Mouse (Mus musculus) layer of hippocampus, postnatal 10 days (tissue): Measurements from ENCODE around the gene Col13a1. TPM values are rescaled to one million over a fixed set of nuclear protein-coding genes. Genes with fewer than 3 reads are reported as not detected.

Source experiments
- DNase-seq, 2 experiments: peaks; one replicate each; pipeline ENCODE4 v3.0.0; 2021; ENCODE audit warnings: low spot score in 2 of 2
- total RNA-seq, 2 experiments: library from RNA; stranded (reverse); gene quantifications; 2 replicates each; pipeline ENCODE4 v1.2.3; 2021

Col13a1 gene
- total RNA-seq, 2 experiments from 2014 or later, result 2.5 to 2.7 TPM

DNA sequence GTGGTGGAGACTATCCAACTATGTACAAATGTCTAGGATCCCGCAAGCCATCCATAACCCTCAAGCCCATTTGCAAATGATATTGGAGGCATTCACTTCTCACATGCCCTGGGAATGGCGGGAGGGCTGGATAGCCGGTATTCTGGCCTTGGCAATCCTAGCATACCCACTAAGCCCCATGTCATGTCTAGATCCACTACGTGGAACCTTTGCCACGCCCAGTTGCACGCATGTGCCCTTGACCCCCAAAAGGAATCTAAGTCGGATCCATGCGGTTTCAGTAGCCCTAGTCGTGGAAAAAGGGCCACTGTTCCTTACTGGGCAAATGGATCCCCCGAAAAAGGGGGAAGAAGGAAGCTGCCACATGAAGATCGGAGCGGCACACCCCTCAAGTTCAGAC, 147.7 kb downstream of the Col13a1 start:
- DNase-seq, result no peak

DNA sequence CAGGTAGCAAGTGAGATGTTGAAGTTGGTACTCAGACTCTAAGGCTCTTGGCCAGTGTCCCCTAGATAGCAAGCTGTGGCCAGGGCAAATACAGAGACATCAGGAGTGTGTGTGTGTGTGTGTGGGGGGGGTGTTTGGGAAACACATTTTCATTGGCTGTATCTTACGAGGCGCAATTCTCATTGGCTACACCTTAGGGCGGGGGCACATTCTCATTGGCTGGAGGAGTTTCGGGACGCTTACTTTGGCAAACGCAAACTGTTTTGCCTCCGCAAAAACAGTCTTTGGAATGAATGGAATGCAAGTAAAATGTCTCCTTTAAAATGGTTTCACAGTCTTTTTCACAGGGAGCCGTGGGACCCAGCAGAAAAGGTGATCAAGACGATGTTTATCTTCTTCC, 148.1 kb downstream of the Col13a1 start:
- no peak for DNase-seq

DNA sequence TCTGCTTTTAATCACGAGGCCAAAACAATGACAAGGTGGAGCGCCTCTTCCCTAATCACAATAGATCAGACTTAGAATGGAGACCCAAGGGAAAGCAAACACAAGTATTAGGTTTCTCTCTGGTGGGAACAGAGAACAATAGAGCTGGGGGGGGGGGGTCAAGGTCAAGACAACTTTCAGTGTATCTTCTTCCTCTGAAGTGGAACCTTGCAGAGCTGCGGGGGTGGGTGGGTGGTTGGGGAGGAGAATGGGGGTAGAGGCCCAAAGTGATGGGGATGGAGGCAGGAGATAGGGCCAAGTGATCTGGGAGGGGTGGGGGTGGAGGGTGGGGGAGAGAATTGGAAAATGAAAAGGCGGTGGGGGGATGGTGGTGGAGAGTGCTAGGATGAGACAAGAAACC, 149.9 kb downstream of the Col13a1 start:
- no peak for DNase-seq

DNA sequence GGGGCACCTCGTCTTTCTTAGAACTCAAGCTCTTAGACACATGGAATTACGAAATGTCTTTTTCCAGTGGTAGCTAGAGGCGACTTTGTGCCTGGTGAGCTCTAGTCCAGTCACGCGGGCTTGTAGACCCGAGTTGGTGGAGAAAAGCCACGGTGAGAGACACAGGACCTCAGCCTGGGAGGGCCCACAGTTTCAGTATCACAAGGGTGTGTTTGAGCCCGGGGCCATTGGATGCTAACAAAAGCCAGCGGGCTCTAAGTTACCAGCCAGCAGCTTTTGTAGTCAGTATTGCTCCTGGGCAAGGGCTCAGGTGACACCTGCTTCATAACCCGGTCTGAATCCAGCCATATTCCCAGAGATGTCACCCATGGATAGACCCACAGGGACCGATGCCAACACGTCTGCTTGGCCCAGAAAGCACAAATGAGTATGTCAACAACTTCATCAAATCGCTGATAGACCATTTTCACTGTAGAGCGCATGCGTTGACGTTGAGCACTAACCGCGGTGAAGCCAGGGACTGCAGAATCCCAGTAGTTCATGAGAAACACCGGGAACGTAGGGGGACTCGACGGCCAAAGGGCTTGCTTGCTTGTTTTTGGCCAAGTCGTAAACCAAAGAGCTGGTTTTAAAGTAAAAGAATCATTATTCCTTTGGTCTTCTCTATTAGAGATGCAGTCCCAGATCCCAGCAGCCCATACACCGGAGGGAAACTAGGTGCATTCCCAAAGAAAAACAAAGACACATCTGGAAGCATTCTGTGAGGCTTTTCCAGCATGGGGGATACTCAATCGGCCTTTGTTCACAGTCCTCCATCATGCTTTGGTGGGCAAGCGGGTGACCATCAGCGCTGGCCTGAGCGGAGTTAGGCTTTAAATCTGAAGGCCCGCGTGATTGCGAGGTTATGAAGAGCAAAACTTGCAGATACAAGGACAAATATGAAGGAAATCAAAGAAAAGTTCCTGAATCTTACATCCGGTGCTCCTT, 150.7 kb downstream of the Col13a1 start:
- DNase-seq, result no peak

DNA sequence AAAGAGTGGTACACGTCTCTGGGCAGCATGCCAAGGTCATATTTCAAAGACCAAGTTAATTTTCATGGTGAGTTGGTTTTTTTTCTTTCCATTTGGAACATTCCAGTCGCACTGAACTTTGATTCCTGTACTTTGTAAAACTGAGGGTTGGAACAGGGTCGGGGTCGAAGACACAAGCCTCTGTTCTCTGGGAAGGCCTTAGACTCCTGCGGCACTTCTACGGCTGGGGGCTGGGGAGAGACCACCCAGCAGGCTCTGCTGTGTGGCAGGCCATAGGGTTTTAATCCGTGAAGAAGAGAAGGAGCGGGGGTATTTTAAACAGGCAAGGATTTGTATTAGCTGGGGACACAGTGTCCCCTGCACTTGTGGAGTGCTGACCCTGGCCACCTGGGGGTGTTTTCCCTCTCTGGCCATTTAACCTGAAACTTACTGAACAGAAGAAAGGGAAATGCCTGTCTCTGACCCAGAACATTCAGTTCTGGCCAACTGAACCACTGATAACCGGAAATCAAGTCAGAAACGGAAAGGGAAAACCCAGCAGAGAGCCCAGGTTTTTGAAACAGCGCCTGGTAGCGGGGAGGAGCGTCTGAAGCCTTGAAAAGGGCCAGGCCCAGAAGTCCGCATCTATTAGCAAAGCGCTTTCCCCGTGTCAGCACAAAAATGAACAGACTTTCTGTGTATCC, 152.0 kb downstream of the Col13a1 start:
- DNase-seq, result no peak

DNA sequence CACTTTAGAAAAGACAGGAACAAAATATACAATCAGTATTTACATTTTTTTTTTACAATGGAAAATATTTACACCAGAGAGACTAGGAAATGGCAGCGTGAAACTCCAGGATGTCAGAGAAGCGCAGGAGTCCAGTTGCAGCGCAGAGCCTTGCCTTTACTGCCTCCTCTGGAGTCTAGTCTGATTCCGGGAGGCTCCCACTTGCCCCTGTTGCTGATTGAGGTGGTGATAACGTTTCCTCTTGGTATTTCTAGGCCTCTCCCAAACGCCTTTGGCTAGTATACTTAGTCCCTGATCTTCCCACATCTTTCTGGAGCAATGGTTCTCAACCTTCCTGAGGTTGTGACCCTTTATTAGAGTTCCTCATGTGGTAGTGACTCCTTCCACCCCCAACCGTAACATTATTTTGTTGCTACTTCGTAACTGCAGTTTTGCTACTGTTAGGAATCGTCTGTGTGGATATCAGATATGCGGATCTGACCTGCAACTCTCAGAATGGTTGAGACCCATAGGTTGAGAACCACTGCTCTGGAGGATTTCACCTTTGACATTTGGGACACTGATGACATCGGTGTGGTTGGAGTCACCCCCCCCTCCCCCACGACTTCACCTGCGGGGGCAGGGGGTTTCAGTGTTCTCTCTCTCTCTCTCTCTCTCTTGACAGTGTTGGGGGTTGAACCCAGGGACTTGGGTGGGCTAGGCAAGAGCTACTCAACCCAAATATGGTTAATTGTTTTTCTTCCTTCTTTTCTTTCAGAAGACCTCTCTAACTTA, 152.7 kb downstream of the Col13a1 start:
- no peak for DNase-seq

DNA sequence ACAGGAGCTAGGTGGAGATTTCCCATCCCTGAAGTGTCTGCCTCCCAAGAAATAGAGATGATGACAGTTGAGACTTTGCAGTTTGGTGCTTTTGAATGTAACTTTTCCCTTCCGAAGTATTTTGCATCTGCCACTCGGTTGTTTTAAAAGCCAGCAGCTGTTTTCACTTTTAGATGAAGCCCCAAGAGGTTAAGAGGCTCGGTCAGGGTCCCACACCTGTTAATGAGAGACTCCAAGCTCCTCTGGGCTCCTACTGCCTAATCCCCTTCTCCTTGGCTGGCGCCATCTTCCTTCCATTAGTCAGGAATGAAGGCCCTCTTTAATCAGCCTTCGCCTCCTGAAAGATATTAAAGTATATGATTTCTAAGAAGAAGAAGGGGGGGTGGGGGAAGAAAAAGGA, 153.4 kb downstream of the Col13a1 start:
- DNase-seq, result no peak

DNA sequence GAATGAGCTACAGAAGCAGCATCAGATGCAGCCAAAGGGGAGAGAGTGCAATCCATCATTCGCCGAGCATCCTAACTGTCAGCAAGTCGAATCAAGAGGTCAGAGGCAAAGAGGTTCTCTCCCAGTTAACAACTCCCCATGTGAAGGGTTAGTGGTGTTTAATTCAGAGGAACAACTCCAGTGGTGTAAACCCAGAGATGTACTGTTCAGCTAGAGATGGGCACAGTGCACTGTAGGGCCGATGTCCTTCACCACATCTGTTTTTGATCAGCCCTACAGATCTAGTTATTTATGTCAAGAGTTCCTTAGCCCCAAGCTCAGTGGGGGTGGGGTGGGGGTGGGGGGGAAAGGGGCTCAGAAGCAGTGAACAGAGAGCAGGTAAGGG, 155.2 kb downstream of the Col13a1 start:
- no peak for DNase-seq

DNA sequence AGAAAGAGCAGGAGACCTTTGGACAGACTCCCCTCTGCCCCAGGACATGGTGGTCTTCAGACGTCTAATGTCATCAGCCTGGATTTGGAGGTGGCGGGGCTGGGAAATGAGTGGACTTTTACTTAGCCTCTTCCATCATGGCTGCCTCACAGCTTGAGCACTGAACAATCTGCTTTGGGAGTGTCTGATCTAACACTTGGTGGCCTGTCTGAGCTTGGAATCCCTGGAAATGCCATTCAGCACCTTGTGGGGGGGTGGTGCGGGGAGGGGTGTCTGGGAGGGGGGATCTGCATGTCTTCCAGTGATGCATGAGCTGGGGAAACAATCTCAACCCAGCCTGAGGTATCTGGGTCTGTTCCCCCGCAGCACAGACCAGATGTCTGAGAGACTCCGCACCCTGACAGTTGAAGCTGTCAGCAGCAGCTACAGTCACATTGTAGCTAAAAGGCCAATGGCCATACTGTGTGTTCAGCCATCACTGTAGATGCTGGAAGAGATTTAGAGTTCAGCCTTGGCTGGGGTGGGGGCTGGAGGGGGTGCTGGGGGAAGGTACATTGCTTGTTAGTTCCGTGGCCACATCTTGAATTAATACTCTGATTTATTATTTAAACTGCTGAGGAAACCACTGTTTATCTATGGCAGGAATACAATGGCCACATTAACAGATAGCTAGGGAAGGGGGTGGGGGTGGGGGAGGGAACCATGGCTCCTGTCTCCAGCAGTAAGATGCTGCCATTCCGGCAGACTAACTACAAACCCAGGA, 155.8 kb downstream of the Col13a1 start:
- no peak for DNase-seq

DNA sequence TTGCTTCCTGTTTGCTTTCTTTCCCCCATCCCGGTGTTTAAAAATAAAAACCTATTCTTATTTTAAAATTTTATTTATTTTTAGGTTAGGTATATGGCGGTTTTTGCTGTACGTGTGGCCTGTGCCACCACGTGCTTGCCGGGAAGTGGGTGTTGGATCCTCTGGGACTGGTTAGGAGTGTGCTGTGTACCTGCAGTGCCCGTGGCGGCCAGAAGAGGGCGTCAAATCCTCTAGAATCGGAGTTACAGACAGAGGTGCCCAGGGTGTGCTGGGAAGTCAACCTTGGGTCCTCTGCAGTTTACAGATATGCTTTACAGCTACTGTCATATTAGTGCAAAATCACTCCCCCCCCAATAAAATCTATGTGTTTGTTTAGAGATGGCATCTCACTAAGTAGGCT, 158.9 kb downstream of the Col13a1 start:
- DNase-seq, result no peak

DNA sequence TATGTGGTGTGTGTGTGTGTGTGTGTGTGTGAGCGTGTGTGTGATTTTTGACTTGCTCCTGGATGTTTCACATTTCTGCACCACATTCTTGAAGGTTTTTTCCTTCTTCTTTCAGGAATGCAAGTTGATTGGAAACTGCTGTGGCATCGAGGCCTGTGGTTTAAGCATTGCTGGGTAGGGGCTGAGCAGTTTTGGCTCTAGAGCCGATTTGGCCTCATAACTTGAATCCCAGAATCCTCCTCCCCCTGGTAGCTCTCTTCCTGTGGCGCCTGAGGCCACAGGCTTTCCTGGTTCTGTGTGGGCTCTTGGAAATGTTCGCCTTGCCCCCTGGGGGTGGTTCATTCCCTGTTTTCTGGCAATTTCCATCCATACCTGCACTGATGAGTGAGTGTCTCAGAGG, 166.9 kb downstream of the Col13a1 start:
- no peak for DNase-seq

DNA sequence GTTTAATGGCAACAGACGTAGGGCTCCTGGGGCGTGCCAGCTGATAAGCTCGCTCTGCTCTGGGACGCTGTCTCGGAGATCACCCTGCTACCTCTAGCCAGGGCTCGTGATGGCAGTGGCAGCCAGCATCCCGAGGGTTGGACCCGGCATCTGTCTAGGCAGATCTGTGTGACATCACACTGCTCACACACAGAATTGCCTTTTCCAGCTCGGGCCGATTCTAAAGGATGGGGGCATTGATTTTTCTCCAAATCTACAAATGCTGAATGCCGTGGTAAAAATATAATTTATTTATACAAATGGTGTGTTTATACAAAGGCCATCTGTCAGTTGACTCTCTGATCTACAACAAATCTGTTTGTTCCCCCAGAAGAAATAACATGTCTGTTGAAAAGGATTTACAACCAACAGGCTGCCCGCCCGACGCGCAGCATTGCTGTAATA, 180.8 kb downstream of the Col13a1 start:
- peak; percentile 18 to 54 for DNase-seq

DNA sequence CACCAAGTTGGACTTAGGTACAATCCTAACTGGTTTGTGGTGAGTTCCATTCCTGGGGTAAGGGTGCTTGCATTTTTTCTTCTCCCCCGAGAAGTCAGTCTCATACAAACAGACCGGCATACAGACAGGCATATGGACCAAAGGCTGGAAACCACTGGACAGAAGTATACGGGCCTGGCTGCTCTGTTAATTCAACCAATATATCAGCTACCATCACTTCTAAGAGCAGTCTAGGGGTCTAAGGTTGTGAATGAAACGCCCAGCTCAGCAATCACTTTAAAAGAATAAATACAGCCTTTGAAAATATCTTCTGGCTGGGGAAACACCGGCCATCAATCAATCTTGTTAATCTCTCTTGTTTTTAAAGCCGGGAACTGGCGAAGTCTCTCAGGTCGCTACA, 183.4 kb downstream of the Col13a1 start:
- no peak for DNase-seq

DNA sequence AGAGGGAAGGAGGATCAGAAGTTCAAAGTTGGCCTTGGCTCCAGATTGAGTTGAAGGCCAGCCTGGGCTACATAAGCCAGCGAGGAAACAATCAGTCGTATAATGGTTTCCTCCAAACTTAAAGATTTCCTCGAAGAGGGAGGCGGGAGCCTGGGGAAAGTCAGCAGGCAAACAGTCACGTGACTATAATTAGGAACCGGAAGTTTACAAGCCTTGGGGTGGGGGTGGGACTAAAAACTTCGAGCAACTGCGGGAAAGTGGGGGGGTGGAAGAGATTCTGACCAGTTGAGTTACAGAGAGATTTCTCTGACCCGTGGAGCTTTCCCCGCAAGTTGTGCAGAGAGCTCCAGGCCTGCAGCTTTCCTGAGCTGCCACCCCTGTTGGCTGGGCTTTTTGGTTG, 183.9 kb downstream of the Col13a1 start:
- no peak for DNase-seq

DNA sequence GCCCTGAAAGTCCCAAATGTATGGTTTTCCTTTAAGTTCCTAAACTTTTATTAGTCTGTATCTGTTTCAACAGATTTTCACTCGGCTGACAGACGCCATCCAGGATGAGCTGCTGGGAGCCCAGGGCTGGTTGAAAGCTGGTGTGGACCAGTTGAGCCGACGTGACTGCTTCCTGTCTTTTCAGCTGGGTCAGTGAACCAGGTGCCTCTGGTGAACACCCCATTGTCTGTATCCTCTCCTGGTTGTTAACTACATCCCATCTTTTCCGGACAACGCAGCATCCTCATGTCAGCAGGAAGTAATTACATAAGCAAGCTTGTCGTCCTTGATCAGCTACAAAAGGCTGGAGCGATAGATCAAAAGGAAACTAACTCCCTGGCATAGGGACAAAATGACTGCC, 185.9 kb downstream of the Col13a1 start:
- no peak for DNase-seq

DNA sequence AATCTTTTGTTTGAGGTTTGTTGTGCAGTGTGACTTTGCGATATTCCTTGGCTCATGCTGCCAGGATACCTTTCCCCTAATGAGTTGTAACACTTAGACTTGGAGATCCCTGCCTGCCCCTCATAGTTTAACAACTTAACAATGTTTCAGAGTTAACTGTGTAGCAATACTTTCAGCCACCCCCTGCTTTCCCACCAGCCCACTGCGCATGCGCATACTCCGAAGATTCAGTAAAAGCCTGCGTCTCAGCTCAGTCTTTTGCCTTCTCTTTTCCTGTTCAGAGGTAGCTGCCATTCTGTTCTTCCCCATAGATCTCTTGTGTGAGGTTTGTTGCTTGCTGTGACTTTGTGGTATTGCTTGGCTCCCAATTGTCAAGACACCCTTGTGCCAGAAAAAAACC, 190.4 kb downstream of the Col13a1 start:
- DNase-seq, result no peak

Other genes with a start within 250 kb of the Col13a1 start
- 10 to 100 TPM; 36.8 to 37.1 TPM for gene H2afy2, start 195.0 kb downstream of the Col13a1 start, total RNA-seq
- not detected for gene Neurog3, start 154.0 kb upstream of the Col13a1 start, total RNA-seq
- 10 to 100 TPM; 49.1 to 55.5 TPM for gene Fam241b, start 164.8 kb upstream of the Col13a1 start, total RNA-seq